Mouse (Mus musculus): ENCODE measurements around the gene Etv6. TPM values are rescaled to one million over a fixed set of nuclear protein-coding genes. Genes with fewer than 3 reads are reported as not detected.

The Etv6 gene
- total and polyA plus RNA-seq, 2 experiments from 2014 or later, result 3.0 to 7.1 TPM

DNA sequence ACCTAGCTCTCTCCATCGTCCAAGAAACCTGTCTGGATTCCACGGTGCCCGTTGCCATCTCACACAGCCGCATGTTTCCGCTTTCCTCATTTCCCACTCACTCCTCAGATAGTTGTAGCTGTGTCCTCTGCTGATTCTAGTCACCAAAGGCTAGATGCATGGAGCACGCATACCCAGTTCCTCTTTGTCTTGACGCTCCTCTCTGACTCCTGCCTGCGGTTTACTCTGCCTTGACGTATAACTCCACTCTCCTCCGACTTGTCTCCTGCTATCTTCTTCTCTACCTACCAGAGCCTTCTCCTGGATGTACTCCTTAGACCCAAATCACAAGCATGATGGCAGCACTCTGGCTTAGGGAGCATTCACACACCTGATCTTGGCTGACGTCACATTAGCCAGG lies 169.7 kb downstream of the Etv6 start:
- peaks cover 20% of the 10 kb centered on the region; the same call in 1 of the 2 replicates for H3K4me1 ChIP-seq (ENCODE audit: insufficient read depth)
- DNase-seq (no peak), ATAC-seq (no peak)
- H3K9me3 ChIP-seq (ENCODE audit: low read length), result no peaks in the 10 kb centered on the region
- 98% methylated on average over 10 of the region's 11 CpGs for WGBS
- no peak overlapping the region for H3K4me2 ChIP-seq (ENCODE audit: low read depth)
- no peak for TF ChIP-seq CTCF (IDR thresholded peaks at IDR 0.05; ENCODE audit: low read depth)
- H3K9ac ChIP-seq, result no peak overlapping the region
- no peak overlapping the region for H3K4me3 ChIP-seq (ENCODE audit: low read depth, low read length)
- no peaks in the 10 kb centered on the region for H3K36me3 ChIP-seq (ENCODE audit: insufficient read depth)
- no peak overlapping the region for H3K27ac ChIP-seq (ENCODE audit: low read depth, low read length)
- no peaks in the 10 kb centered on the region for H3K27me3 ChIP-seq (ENCODE audit: insufficient read depth, low read length)

DNA sequence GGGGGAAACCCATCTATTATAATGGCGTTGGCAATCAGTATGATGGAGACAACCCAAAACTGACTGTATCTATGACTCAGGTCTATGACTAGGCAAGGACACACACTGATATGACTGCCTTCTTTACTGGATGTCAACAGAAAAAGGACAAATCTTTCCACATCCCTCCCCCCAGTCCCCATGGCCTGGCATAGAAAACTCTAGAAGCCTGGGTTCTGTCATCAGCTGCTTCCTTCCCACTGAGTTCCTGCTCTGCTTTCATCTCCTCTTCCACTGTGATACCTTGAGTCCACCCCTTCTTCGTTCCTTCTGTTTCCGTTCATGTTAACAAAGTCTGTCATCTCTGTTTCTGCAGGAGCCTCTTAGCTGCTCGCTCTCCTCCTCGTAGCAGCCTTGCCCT lies 170.2 kb downstream of the Etv6 start:
- DNase-seq (no peak), ATAC-seq (no peak)
- H3K27ac ChIP-seq (ENCODE audit: low read depth, low read length), result no peak overlapping the region
- 87% methylated on average over 5 of the region's 5 CpGs for WGBS
- H3K27me3 ChIP-seq (ENCODE audit: insufficient read depth, low read length), result no peaks in the 10 kb centered on the region
- no peaks in the 10 kb centered on the region for H3K9me3 ChIP-seq (ENCODE audit: low read length)
- no peak overlapping the region for H3K4me3 ChIP-seq (ENCODE audit: low read depth, low read length)
- H3K9ac ChIP-seq, result no peak overlapping the region
- H3K4me1 ChIP-seq (ENCODE audit: insufficient read depth), result peaks cover 20% of the 10 kb centered on the region; the same call in 1 of the 2 replicates
- TF ChIP-seq CTCF (IDR thresholded peaks at IDR 0.05; ENCODE audit: low read depth), result no peak
- no peaks in the 10 kb centered on the region for H3K36me3 ChIP-seq (ENCODE audit: insufficient read depth)
- H3K4me2 ChIP-seq (ENCODE audit: low read depth), result no peak overlapping the region

DNA sequence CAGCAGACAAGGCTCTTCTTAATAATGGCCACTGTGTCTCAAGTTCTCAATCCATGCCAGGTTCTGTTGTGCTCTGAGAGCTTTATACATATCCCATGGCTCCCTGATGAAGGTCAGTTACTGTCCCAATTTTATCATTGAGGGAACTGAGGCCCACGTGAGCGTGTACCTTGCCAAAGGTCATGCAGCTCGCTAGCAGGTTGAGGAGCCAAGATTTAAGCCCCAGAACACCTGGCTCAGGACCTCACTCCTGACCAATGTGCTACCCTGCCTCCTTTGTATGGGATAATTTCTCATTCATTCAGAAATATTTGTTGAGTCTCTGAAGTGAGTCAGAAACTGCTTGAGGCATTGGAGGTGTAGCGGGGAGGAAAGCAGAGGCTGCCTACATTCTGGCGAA lies 170.8 kb downstream of the Etv6 start:
- Histone ChIP-seq H3K36me3 (ENCODE audit: insufficient read depth) (no peaks in the 10 kb centered on the region), H3K27me3 (ENCODE audit: insufficient read depth, low read length) (no peaks in the 10 kb centered on the region), H3K4me2 (ENCODE audit: low read depth) (no peak overlapping the region), H3K4me1 (ENCODE audit: insufficient read depth) (peaks cover 20% of the 10 kb centered on the region; the same call in 1 of the 2 replicates), H3K4me3 (ENCODE audit: low read depth, low read length) (no peak overlapping the region), H3K27ac (ENCODE audit: low read depth, low read length) (no peak overlapping the region), H3K9me3 (ENCODE audit: low read length) (no peaks in the 10 kb centered on the region), H3K9ac (no peak overlapping the region)
- DNase-seq, result no peak
- no peak for ATAC-seq
- WGBS, result 92% methylated on average over 5 of the region's 5 CpGs
- TF ChIP-seq CTCF (IDR thresholded peaks at IDR 0.05; ENCODE audit: low read depth), result no peak

DNA sequence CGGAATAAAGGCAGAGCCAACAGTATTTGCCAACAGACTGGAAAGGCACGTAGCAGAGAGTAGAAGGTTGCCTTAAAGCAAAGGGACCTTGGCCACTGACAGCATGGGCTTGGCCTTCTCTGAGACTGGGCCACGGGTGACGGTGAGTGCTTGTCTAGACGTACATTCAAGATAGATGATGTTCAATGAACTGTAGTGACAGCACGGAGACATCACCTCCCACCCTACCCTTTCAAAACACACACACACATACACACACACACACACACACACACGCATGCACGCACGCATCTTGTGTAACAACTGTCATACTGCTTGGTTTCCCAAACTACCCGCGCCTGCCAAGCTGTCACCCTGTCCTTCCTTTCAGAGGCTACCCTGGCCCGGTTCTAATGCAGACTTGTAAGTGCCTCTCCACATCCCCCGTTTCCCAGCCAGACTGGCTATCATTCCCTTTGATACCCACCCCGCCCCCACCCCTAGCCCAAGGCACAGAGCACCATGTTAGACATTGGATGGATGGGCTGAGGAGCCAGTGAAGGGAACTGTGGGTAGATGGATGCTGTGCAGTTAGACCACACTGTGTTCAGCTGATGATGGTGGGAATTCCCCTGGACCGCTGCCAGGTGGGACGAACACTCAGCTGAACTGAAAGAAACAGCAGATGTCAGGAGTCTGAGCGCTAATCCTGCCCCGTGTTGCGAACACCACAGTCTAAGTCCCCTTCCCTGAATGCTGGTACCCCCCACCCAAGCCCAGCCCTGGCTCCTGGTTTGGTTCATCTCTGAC lies 172.1 kb downstream of the Etv6 start:
- no peak for TF ChIP-seq CTCF (IDR thresholded peaks at IDR 0.05; ENCODE audit: low read depth)
- H3K4me3 ChIP-seq (ENCODE audit: low read depth, low read length), result peak overlapping the region; percentile 7; the same call in 1 of the 2 replicates
- H3K9me3 ChIP-seq (ENCODE audit: low read length), result no peaks in the 10 kb centered on the region
- peak; percentile 90 for ATAC-seq
- peaks cover 20% of the 10 kb centered on the region; the same call in 1 of the 2 replicates for H3K4me1 ChIP-seq (ENCODE audit: insufficient read depth)
- WGBS, result 31% methylated on average over 19 of the region's 19 CpGs
- no peak overlapping the region for H3K9ac ChIP-seq
- H3K27ac ChIP-seq (ENCODE audit: low read depth, low read length), result peak overlapping the region; percentile 67
- DNase-seq, result peak; percentile 89
- peak overlapping the region; percentile 35 for H3K4me2 ChIP-seq (ENCODE audit: low read depth)
- no peaks in the 10 kb centered on the region for H3K36me3 ChIP-seq (ENCODE audit: insufficient read depth)
- H3K27me3 ChIP-seq (ENCODE audit: insufficient read depth, low read length), result no peaks in the 10 kb centered on the region

DNA sequence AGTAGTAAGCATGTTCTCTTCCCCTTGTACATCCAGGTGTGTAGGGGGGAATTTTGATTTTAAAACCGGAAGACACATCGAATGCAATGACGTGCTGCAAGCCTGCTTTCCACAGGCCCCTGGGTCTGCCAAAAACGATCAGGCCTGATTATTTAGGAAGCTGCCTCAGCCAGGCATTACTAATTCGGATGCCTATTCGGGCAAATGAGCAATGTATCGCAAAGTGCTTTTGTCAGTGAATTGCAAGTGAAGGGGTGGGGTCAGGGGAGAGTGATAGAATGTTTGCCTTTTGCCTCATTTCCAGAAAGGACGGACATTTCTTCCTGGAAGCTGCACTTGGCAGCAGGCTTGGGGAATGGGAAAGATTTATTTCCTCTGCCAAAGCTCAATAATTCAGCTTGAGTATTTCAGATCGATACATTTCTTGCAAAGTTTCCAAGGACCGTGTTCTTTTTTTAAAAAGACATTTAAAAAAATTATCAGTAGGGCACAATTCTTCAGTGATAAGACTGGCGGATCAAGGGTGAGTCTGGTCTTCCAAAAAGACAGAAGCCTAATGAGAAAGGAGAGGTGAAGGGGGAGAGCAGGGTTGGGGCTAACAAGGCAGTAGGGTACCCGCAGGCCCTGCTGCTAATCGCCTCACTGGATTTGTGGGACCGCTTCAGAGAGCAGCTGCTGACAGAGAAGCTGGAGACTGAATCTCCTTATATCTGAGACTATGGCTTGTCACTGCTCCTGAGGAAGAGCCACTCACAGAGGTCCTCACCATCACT lies 172.9 kb downstream of the Etv6 start:
- H3K4me3 ChIP-seq (ENCODE audit: low read depth, low read length), result peak overlapping the region; percentile 7; the same call in 1 of the 2 replicates
- H3K27me3 ChIP-seq (ENCODE audit: insufficient read depth, low read length), result no peaks in the 10 kb centered on the region
- peak; percentile 24 for DNase-seq
- WGBS, result 21% methylated on average over 14 of the region's 14 CpGs
- no peak for TF ChIP-seq CTCF (IDR thresholded peaks at IDR 0.05; ENCODE audit: low read depth)
- no peaks in the 10 kb centered on the region for H3K9me3 ChIP-seq (ENCODE audit: low read length)
- ATAC-seq, result peak; percentile 42
- no peak overlapping the region for H3K9ac ChIP-seq
- H3K4me2 ChIP-seq (ENCODE audit: low read depth), result peak overlapping the region; percentile 35
- H3K36me3 ChIP-seq (ENCODE audit: insufficient read depth), result no peaks in the 10 kb centered on the region
- peaks cover 20% of the 10 kb centered on the region; the same call in 1 of the 2 replicates for H3K4me1 ChIP-seq (ENCODE audit: insufficient read depth)
- H3K27ac ChIP-seq (ENCODE audit: low read depth, low read length), result peak overlapping the region; percentile 67

DNA sequence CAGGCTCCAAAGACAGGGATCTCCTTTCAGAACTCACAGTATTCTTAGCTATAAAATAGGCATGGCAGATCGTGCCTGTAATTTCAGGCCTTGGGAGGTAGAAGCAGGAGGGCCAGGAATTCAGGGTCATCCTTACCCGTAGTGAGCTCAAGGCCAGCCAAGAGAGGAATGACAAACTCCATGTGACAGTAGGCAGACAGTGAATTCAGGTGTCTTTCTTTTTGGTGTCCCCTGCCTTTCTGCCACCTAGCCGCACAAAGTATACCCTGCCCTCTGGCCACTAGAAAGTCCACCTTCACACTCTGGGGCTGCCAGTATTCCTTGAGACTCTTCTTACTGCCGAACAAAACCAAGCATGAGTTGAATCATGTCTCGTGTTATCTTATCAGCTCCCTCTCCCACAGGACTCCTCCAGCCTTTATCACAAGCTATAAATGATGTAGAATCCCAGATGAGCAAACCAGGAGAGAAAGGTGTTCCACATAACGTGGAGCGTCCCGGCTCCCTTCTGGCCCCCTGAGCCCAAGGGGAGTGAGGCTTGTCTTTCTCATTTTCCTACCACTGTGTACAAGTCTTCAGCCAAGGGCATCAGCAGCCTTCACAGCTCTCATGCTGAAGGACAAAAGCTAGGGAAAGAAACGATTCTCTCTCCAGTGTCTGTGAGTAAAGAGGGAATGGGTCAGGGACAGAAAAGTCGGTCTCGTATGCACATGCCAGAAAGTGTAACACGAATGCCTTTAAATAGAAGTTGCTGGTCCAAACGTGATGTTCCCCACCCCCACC lies 175.4 kb downstream of the Etv6 start:
- H3K4me1 ChIP-seq (ENCODE audit: insufficient read depth), result peaks cover 20% of the 10 kb centered on the region; the same call in 1 of the 2 replicates
- no peak overlapping the region for H3K27ac ChIP-seq (ENCODE audit: low read depth, low read length)
- no peaks in the 10 kb centered on the region for H3K36me3 ChIP-seq (ENCODE audit: insufficient read depth)
- no peak for TF ChIP-seq CTCF (IDR thresholded peaks at IDR 0.05; ENCODE audit: low read depth)
- H3K27me3 ChIP-seq (ENCODE audit: insufficient read depth, low read length), result no peaks in the 10 kb centered on the region
- no peaks in the 10 kb centered on the region for H3K9me3 ChIP-seq (ENCODE audit: low read length)
- DNase-seq (no peak), ATAC-seq (no peak)
- WGBS, result 85% methylated on average over 13 of the region's 13 CpGs
- H3K4me2 ChIP-seq (ENCODE audit: low read depth), result no peak overlapping the region
- H3K9ac ChIP-seq, result no peak overlapping the region
- no peak overlapping the region for H3K4me3 ChIP-seq (ENCODE audit: low read depth, low read length)

Measured in forebrain, postnatal 0 days (tissue).